27 mouse cellular contexts compared by ENCODE assay signal in genomic region chr4:59242221-59242620, GRCm38 (mm10). TPM values are rescaled to one million over a fixed set of nuclear protein-coding genes. Genes with fewer than 3 reads are reported as not detected.
DNase-seq lines count a peak whose midpoint lies in the region; ATAC-seq and TF ChIP-seq lines count a peak whose summit lies in the region.
"Had no signal": no experiment of that assay in that cellular context is flagged by ENCODE, and none has a peak within 500 bp of the region (broad histone marks: within the 10 kb centered on the region; RNA-seq: fewer than 3 reads in every experiment).

No protein-coding gene starts in this region.

- no peaks in the 10 kb centered on the region for H3K4me1 ChIP-seq in kidney, embryonic 16.5 days (ENCODE audit: insufficient read depth, low read length)
- H3K4me1 ChIP-seq in midbrain, embryonic 11.5 days (ENCODE audit: control insufficient read depth, insufficient read depth, low read length), result no peaks in the 10 kb centered on the region
- H3K4me1 ChIP-seq in midbrain, embryonic 10.5 days, result peaks cover 3% of the 10 kb centered on the region; the same call in 1 of the 2 replicates
- H3K4me1 ChIP-seq in small intestine, adult 2 months (ENCODE audit: control insufficient read depth, insufficient read depth, insufficient read length, low read length), result peaks cover 45% of the 10 kb centered on the region; the same call in 1 of the 2 replicates
- H3K4me1 ChIP-seq: forebrain, embryonic 15.5 days; limb, embryonic 15.5 days had no signal

- no peaks in the 10 kb centered on the region for H3K36me3 ChIP-seq in kidney, embryonic 16.5 days (ENCODE audit: insufficient read depth, low read length)
- no peaks in the 10 kb centered on the region for H3K36me3 ChIP-seq in midbrain, embryonic 11.5 days (ENCODE audit: control insufficient read depth, insufficient read depth, low read length)
- no peaks in the 10 kb centered on the region for H3K36me3 ChIP-seq in midbrain, embryonic 10.5 days
- no peaks in the 10 kb centered on the region for H3K36me3 ChIP-seq in small intestine, adult 2 months (ENCODE audit: control insufficient read depth, insufficient read depth, low read length)
- H3K36me3 ChIP-seq: embryonic facial prominence, embryonic 12.5 days; forebrain, embryonic 15.5 days; limb, embryonic 10.5 days; limb, embryonic 15.5 days; liver, embryonic 15.5 days; stomach, embryonic 15.5 days had no signal

- no peak for TF ChIP-seq POLR2A in small intestine, adult 2 months (IDR thresholded peaks at IDR 0.05; ENCODE audit: low read depth, low read length)

- no peak overlapping the region for H3K27ac ChIP-seq in kidney, embryonic 16.5 days (ENCODE audit: low read length)
- H3K27ac ChIP-seq in midbrain, embryonic 11.5 days (ENCODE audit: low read depth, low read length), result no peak overlapping the region
- no peak overlapping the region for H3K27ac ChIP-seq in midbrain, embryonic 10.5 days (replicated peaks)
- H3K27ac ChIP-seq in small intestine, adult 2 months (ENCODE audit: insufficient read depth, low read depth, low read length), result peak overlapping the region; percentile 98
- H3K27ac ChIP-seq: embryonic facial prominence, embryonic 12.5 days; forebrain, embryonic 15.5 days; hindbrain, embryonic 14.5 days; limb, embryonic 10.5 days; limb, embryonic 15.5 days; stomach, embryonic 15.5 days had no signal

- TF ChIP-seq CTCF in small intestine, adult 2 months (IDR thresholded peaks at IDR 0.05; ENCODE audit: extremely low read depth, insufficient read length, insufficient replicate concordance, low read depth, low read length), result no peak

- ATAC-seq in kidney, embryonic 16.5 days (ENCODE audit: low FRiP score, low TSS enrichment), result no peak
- no peak for ATAC-seq in midbrain, embryonic 11.5 days (ENCODE audit: low FRiP score)
- ATAC-seq: forebrain, embryonic 15.5 days; midbrain, embryonic 16.5 days had no signal

- no peak overlapping the region for H3K4me3 ChIP-seq in kidney, embryonic 16.5 days (ENCODE audit: low read length)
- H3K4me3 ChIP-seq in midbrain, embryonic 11.5 days (ENCODE audit: low read depth, low read length), result no peak overlapping the region
- no peak overlapping the region for H3K4me3 ChIP-seq in midbrain, embryonic 10.5 days
- no peak overlapping the region for H3K4me3 ChIP-seq in small intestine, adult 2 months (ENCODE audit: low read depth, low read length)
- H3K4me3 ChIP-seq: embryonic facial prominence, embryonic 12.5 days; forebrain, embryonic 15.5 days; limb, embryonic 10.5 days; limb, embryonic 15.5 days; liver, embryonic 15.5 days; stomach, embryonic 15.5 days had no signal

- H3K4me2 ChIP-seq in kidney, embryonic 16.5 days (replicated peaks; ENCODE audit: low read depth, low read length), result no peak overlapping the region
- H3K4me2 ChIP-seq in midbrain, embryonic 11.5 days, result no peak overlapping the region
- H3K4me2 ChIP-seq: embryonic facial prominence, embryonic 12.5 days; forebrain, embryonic 15.5 days; heart, embryonic 11.5 days; hindbrain, embryonic 14.5 days; limb, embryonic 15.5 days; liver, embryonic 15.5 days; lung, embryonic 14.5 days; stomach, embryonic 15.5 days had no signal

- H3K9me3 ChIP-seq in kidney, embryonic 16.5 days (ENCODE audit: low read length), result no peaks in the 10 kb centered on the region
- no peaks in the 10 kb centered on the region for H3K9me3 ChIP-seq in midbrain, embryonic 11.5 days (ENCODE audit: control insufficient read depth, low read length)
- H3K9me3 ChIP-seq in midbrain, embryonic 10.5 days (replicated peaks), result no peaks in the 10 kb centered on the region
- H3K9me3 ChIP-seq: embryonic facial prominence, embryonic 12.5 days; forebrain, embryonic 15.5 days; limb, embryonic 10.5 days; limb, embryonic 15.5 days; liver, embryonic 15.5 days; stomach, embryonic 15.5 days had no signal

- 95% methylated on average over 3 of the region's 3 CpGs for WGBS in kidney, embryonic 16.5 days
- WGBS in midbrain, embryonic 11.5 days, result 91% methylated on average over 3 of the region's 3 CpGs
- 90% methylated on average over 3 of the region's 3 CpGs for WGBS in midbrain, embryonic 10.5 days
- WGBS in small intestine, adult 2 months, result 34% methylated on average over 3 of the region's 3 CpGs

- peak; percentile 31 for DNase-seq in kidney, adult 18-20 months
- peak; percentile 47 for DNase-seq in midbrain, embryonic 11.5 days (ENCODE audit: low spot score, missing footprints)
- DNase-seq in midbrain, embryonic 10.5 days (ENCODE audit: low spot score), result no peak
- no peak for DNase-seq in spleen, postnatal 14 days (ENCODE audit: low spot score in 2 of 2)
- DNase-seq in ovary, adult 18-20 months (ENCODE audit: low spot score), result no peak
- DNase-seq: adrenal gland, postnatal 14 days; cerebellum, adult 11 months; cerebellum, adult 9-11 months; embryo, embryonic 11 days; gastrocnemius, postnatal 25 days; heart, adult 18-20 months; layer of hippocampus, adult 9-11 months; lung, embryonic 14.5 days; lung, postnatal 14 days; thymus, adult 18-20 months; thymus, postnatal 25 days had no signal

- no peak overlapping the region for H3K9ac ChIP-seq in kidney, embryonic 16.5 days (replicated peaks; ENCODE audit: low read length)
- no peak overlapping the region for H3K9ac ChIP-seq in midbrain, embryonic 11.5 days (ENCODE audit: low read length)
- H3K9ac ChIP-seq: embryonic facial prominence, embryonic 12.5 days; forebrain, embryonic 15.5 days; hindbrain, embryonic 14.5 days; limb, embryonic 15.5 days; liver, embryonic 15.5 days; lung, embryonic 14.5 days; stomach, embryonic 15.5 days had no signal

- H3K27me3 ChIP-seq in kidney, embryonic 16.5 days (ENCODE audit: insufficient read depth, low read length), result no peaks in the 10 kb centered on the region
- H3K27me3 ChIP-seq in midbrain, embryonic 11.5 days (ENCODE audit: control insufficient read depth, insufficient read depth, low read length), result no peaks in the 10 kb centered on the region
- H3K27me3 ChIP-seq in midbrain, embryonic 10.5 days (ENCODE audit: low read depth, poor library complexity, severe bottlenecking), result no peaks in the 10 kb centered on the region
- no peaks in the 10 kb centered on the region for H3K27me3 ChIP-seq in small intestine, adult 2 months (ENCODE audit: control insufficient read depth, insufficient read depth, low read length)
- H3K27me3 ChIP-seq: embryonic facial prominence, embryonic 12.5 days; forebrain, embryonic 15.5 days; limb, embryonic 15.5 days; liver, embryonic 15.5 days; stomach, embryonic 15.5 days had no signal

RNA-seq across cellular contexts. Expression of gene Ugcg, which starts 53.2 kb away (rescaled TPM):
- polyA plus RNA-seq in kidney, embryonic 16.5 days (2015; fragmentation: Nextera tagmentation; extraction: Ambion mirVana), result 6.6 and 6.7 TPM in 2 replicates
- polyA plus RNA-seq in midbrain, embryonic 11.5 days (2014; fragmentation: Nextera tagmentation; extraction: Ambion mirVana), result 12.8 and 12.9 TPM in 2 replicates
- 9.8 and 9.9 TPM in 2 replicates for polyA plus RNA-seq in midbrain, embryonic 10.5 days (2016; fragmentation: Nextera tagmentation; extraction: Ambion mirVana)
- 9.6 and 109 TPM in 2 replicates for polyA plus RNA-seq in small intestine, adult 2 months (2012; rRNA removed)

Comparison
In these comparisons a context has a peak if more than half of its experiments do, and no peak if none do; other contexts are left out.
1. DNase-seq: peak in kidney, adult 18-20 months (single experiment) and midbrain, embryonic 11.5 days (single experiment); none in midbrain, embryonic 10.5 days (single experiment), spleen, postnatal 14 days (0 of 2) and ovary, adult 18-20 months (single experiment).